Mouse (Mus musculus) neural tube, embryonic 13.5 days (tissue): ENCODE measurements around the gene Isca1. TPM values are rescaled to one million over a fixed set of nuclear protein-coding genes. Genes with fewer than 3 reads are reported as not detected.

Experiments
- ATAC-seq: fragments of 200-750 bp; cut with Nextera tagmentation; 2 replicates; pipeline ENCODE4 v1.8.0; 2017; ENCODE audit warnings: low read depth, mild to moderate bottlenecking, moderate TSS enrichment, moderate library complexity
- H3K27ac ChIP-seq: fragments of 300-500 bp; sonication (generic); replicated peaks from 2 replicates; pipeline ENCODE4 v1.5.1; 2015; ENCODE audit warnings: moderate library complexity, mild to moderate bottlenecking, inconsistent platforms
- H3K27me3 ChIP-seq: fragments of 300-500 bp; sonication (generic); 2 replicates; pipeline ENCODE4 v1.6.1; 2015; ENCODE audit warnings: mild to moderate bottlenecking, inconsistent platforms
- H3K36me3 ChIP-seq: fragments of 300-500 bp; sonication (generic); 2 replicates; pipeline ENCODE4 v1.6.1; 2015; ENCODE audit warnings: mild to moderate bottlenecking, inconsistent platforms
- H3K4me1 ChIP-seq: fragments of 300-500 bp; sonication (generic); replicated peaks from 2 replicates; pipeline ENCODE4 v1.6.1; 2015; ENCODE audit warnings: inconsistent platforms
- H3K4me2 ChIP-seq: fragments of 300-500 bp; sonication (generic); 2 replicates; pipeline ENCODE4 v1.6.1; 2015; ENCODE audit warnings: inconsistent platforms, mild to moderate bottlenecking, moderate library complexity
- H3K4me3 ChIP-seq: fragments of 300-500 bp; sonication (generic); 2 replicates; pipeline ENCODE4 v1.5.1; 2015; ENCODE audit warnings: mild to moderate bottlenecking, inconsistent platforms
- H3K9ac ChIP-seq: fragments of 300-500 bp; sonication (generic); 2 replicates; pipeline ENCODE4 v1.6.1; 2015; ENCODE audit warnings: moderate library complexity, mild to moderate bottlenecking, inconsistent platforms
- H3K9me3 ChIP-seq: fragments of 300-500 bp; sonication (generic); 2 replicates; pipeline ENCODE4 v1.6.1; 2016; ENCODE audit warnings: inconsistent platforms
- WGBS: fragments of 180-500 bp; shearing (Covaris S2); methylation state at CpG from one replicate; pipeline ENCODE4 v1.1.7; 2015; 5-methylcytosine and 5-hydroxymethylcytosine counted together
- polyA plus RNA-seq: library from polyadenylated mRNA; unstranded; fragments of >200 nt; fragmentation: Nextera tagmentation; extraction: Ambion mirVana; gene quantifications from 2 replicates; pipeline ENCODE4 v1.2.1, GENCODE M21; 2015

Gene Isca1
- polyA plus RNA-seq, 1 experiment from 2014 or later, result 154 TPM

DNA sequence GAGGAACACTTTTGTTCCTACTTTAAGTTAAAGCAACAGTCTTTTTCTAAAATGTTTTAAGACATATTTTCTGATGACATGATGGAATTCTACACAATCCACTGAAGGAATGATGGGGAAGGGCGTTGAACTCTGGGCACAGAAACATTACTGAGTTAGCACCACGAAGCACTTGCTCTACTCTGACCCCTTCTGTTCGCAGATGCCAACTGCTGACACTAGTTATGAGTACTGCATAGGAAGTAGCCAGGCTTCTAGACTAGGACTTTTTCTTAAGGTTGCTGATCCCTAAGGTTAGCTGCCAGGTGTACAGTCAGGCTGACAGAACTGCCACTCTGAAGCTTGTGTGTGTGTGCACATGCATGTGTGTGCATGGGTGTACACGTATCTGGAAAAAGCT, 9.6 kb upstream of the Isca1 start:
- H3K4me3 ChIP-seq, result no peak overlapping the region
- H3K9ac ChIP-seq, result no peak overlapping the region
- H3K4me2 ChIP-seq, result no peak overlapping the region
- H3K27me3 ChIP-seq, result no peaks in the 10 kb centered on the region
- peaks cover 95% of the 10 kb centered on the region for H3K36me3 ChIP-seq
- 87% methylated on average over 4 of the region's 4 CpGs for WGBS
- no peak for ATAC-seq
- H3K4me1 ChIP-seq, result no peaks in the 10 kb centered on the region
- no peaks in the 10 kb centered on the region for H3K9me3 ChIP-seq
- H3K27ac ChIP-seq, result no peak overlapping the region

GRCm38 (mm10) chr13:59775168-59775567, 5.6 kb upstream of the Isca1 start:
- H3K36me3 ChIP-seq, result peaks cover 76% of the 10 kb centered on the region
- no peak overlapping the region for H3K4me2 ChIP-seq
- H3K9ac ChIP-seq, result no peak overlapping the region
- 89% methylated on average over 3 of the region's 3 CpGs for WGBS
- no peak for ATAC-seq
- no peak overlapping the region for H3K4me3 ChIP-seq
- H3K27ac ChIP-seq, result no peak overlapping the region
- H3K27me3 ChIP-seq, result no peaks in the 10 kb centered on the region
- peaks cover 13% of the 10 kb centered on the region for H3K4me1 ChIP-seq
- no peaks in the 10 kb centered on the region for H3K9me3 ChIP-seq

- 72% methylated on average over 9 of the region's 9 CpGs for WGBS
- Histone ChIP-seq H3K4me3 (no peak overlapping the region), H3K36me3 (peaks cover 38% of the 10 kb centered on the region), H3K27me3 (no peaks in the 10 kb centered on the region), H3K9ac (peak overlapping the region; percentile 79), H3K27ac (peak overlapping the region; percentile 98), H3K9me3 (no peaks in the 10 kb centered on the region), H3K4me1 (peaks cover 41% of the 10 kb centered on the region), H3K4me2 (peak overlapping the region; percentile 65; the same call in 1 of the 2 replicates)
- no peak for ATAC-seq
Measured at GRCm38 (mm10) chr13:59771257-59771656, 1.6 kb upstream of the Isca1 start.

DNA sequence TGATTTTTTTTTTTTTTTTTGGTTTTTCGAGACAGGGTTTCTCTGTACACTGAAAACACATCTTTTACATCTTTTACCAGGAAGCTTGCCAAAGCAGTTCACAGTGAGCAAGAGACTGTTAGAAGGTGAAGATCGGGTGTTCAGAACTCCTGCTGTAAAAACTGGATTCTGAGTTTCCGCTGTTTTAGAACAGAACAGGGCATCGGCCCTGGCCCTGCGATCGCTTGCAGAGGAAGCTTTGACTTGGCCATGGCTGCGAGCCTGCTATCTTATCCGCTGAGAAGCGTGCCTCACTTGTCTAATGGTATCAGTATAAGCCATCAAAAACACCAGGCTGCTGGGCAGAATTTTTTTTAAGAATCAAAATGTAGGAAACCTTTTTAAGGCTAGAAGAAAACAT, 1.2 kb upstream of the Isca1 start:
- Histone ChIP-seq H3K4me2 (peak overlapping the region; percentile 65), H3K36me3 (peaks cover 34% of the 10 kb centered on the region), H3K27ac (peak overlapping the region; percentile 98), H3K9me3 (no peaks in the 10 kb centered on the region), H3K9ac (peak overlapping the region; percentile 79), H3K4me3 (peak overlapping the region; percentile 89), H3K4me1 (peaks cover 45% of the 10 kb centered on the region), H3K27me3 (no peaks in the 10 kb centered on the region)
- ATAC-seq, result no peak
- 75% methylated on average over 9 of the region's 9 CpGs for WGBS

DNA sequence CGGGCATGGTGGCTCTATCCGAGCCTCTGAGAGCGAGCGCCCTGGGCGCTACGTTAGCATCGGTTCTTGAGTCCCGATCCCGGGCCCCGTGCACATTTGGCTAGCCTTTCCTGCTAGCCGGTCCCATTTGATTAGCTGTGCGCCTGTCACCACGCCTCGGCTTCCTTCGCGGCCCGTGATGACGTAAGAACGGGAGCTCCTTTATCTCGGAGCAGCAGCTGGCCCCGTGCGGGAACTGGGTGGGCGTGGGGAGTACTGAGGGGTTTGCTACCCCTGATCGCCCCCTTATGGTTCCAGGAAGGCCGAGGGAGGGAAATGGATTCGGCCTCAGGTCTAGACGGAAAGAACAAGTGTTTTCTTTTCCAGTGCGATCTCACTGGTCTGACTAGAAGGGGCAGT, 553 bp upstream of the Isca1 start:
- H3K27ac ChIP-seq, result peak overlapping the region; percentile 98
- ATAC-seq, result peak; percentile 94
- H3K27me3 ChIP-seq, result no peaks in the 10 kb centered on the region
- no peaks in the 10 kb centered on the region for H3K9me3 ChIP-seq
- H3K36me3 ChIP-seq, result peaks cover 28% of the 10 kb centered on the region
- H3K4me1 ChIP-seq, result peaks cover 48% of the 10 kb centered on the region
- H3K9ac ChIP-seq, result peak overlapping the region; percentile 79
- WGBS, result under 1% methylated on average over 28 of the region's 28 CpGs
- H3K4me2 ChIP-seq, result peak overlapping the region; percentile 65
- peak overlapping the region; percentile 89 for H3K4me3 ChIP-seq

DNA sequence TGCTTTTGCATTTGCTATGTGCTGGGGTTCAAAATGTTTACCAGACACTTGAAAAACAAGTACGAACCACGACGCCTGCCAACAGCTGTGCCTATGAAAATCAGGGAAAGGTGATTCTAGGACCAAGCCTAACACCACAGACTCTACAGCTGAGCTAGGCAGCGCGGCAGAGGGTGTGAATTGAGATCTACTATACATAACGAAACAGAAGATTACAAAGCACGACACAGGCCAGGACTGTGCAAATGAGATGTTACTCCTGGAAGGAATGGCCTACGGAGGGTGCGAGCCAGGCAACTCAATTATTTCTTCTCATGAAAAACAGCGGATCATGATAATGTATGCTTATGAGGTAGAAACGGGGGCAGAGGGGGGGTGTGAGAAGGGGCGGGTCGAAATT, 1.1 kb downstream of the Isca1 start:
- Histone ChIP-seq H3K4me1 (peaks cover 48% of the 10 kb centered on the region), H3K9me3 (no peaks in the 10 kb centered on the region), H3K27me3 (no peaks in the 10 kb centered on the region), H3K9ac (peak overlapping the region; percentile 88), H3K4me3 (peak overlapping the region; percentile 89), H3K36me3 (peaks cover 16% of the 10 kb centered on the region), H3K4me2 (peak overlapping the region; percentile 65), H3K27ac (no peak overlapping the region)
- ATAC-seq, result no peak
- WGBS, result 41% methylated on average over 13 of the region's 13 CpGs

GRCm38 (mm10) chr13:59766786-59767515, 2.7 kb downstream of the Isca1 start:
- no peak for ATAC-seq
- Histone ChIP-seq H3K4me1 (peaks cover 48% of the 10 kb centered on the region), H3K27me3 (no peaks in the 10 kb centered on the region), H3K9me3 (no peaks in the 10 kb centered on the region), H3K27ac (no peak overlapping the region), H3K4me3 (0 out of 2 replicates have a peak overlapping the region, but pooled peaks have one; percentile 2), H3K4me2 (peak overlapping the region; percentile 20), H3K9ac (peak overlapping the region; percentile 26; the same call in 1 of the 2 replicates), H3K36me3 (peaks cover 11% of the 10 kb centered on the region)
- 67% methylated on average over 11 of the region's 11 CpGs for WGBS

- no peaks in the 10 kb centered on the region for H3K9me3 ChIP-seq
- no peaks in the 10 kb centered on the region for H3K27me3 ChIP-seq
- H3K36me3 ChIP-seq, result peaks cover 51% of the 10 kb centered on the region
- no peak overlapping the region for H3K4me2 ChIP-seq
- 95% methylated on average over 7 of the region's 7 CpGs for WGBS
- ATAC-seq, result no peak
- no peak overlapping the region for H3K9ac ChIP-seq
- no peak overlapping the region for H3K4me3 ChIP-seq
- H3K27ac ChIP-seq, result no peak overlapping the region
- H3K4me1 ChIP-seq, result peaks cover 23% of the 10 kb centered on the region
Measured at GRCm38 (mm10) chr13:59762791-59763190, 6.8 kb downstream of the Isca1 start.

- Histone ChIP-seq H3K9me3 (no peaks in the 10 kb centered on the region), H3K27ac (no peak overlapping the region), H3K27me3 (no peaks in the 10 kb centered on the region), H3K4me1 (no peaks in the 10 kb centered on the region), H3K4me2 (no peak overlapping the region), H3K36me3 (peaks cover 72% of the 10 kb centered on the region), H3K4me3 (no peak overlapping the region), H3K9ac (no peak overlapping the region)
- 96% methylated on average over 7 of the region's 7 CpGs for WGBS
- ATAC-seq, result no peak
Measured at GRCm38 (mm10) chr13:59756906-59757305, 12.7 kb downstream of the Isca1 start.

DNA sequence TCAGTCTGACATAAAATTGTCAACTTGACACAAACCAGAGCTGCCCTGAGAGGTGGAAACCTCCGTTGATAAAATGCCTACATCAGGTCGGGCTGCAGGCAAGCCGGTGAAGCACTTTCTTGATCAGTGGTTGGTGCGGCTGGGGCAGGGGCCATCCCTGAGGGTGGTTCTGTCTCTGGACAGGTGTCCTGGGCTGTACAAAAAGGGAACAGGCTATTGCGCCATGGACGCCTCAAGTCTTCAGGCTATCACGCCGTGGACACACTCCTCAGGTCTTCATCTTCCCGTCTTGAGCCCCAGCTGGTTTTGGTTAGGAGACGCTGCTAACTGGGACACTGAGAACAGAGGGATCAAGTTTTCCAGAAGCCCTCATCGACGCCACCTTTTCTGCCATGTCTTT, 19.3 kb downstream of the Isca1 start:
- no peak overlapping the region for H3K27ac ChIP-seq
- no peak for ATAC-seq
- 89% methylated on average over 12 of the region's 12 CpGs for WGBS
- H3K36me3 ChIP-seq, result peaks cover 13% of the 10 kb centered on the region
- no peak overlapping the region for H3K4me2 ChIP-seq
- H3K9me3 ChIP-seq, result no peaks in the 10 kb centered on the region
- H3K9ac ChIP-seq, result no peak overlapping the region
- H3K4me1 ChIP-seq, result no peaks in the 10 kb centered on the region
- H3K27me3 ChIP-seq, result no peaks in the 10 kb centered on the region
- no peak overlapping the region for H3K4me3 ChIP-seq

DNA sequence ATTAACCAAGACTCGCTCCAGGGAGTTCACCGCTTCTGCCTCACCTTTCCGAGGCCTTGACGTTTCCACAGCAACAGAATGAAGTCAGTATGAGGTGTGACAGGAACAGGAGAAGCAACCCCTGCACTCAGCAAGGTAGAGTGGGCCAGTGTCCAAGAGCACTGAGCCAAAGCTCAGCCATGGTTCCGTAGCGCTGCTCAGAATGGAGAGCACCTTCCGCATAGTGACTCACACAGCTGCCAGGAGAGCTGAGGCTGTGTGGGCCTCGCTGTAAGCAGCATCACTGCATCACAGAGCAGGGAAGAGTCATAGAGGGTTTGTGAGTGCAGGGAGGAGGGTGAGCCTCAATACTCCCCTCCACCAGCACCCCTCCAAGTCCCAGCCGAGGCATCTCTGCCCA, 22.9 kb downstream of the Isca1 start, which contains the start of gene 1700014D04Rik:
Gene 1700014D04Rik, minus strand, starts transcription at position 42 of the 400 bp plus-strand sequence.
- ATAC-seq, result no peak
- 82% methylated on average over 9 of the region's 9 CpGs for WGBS
- Histone ChIP-seq H3K9ac (no peak within 1 kb of the TSS), H3K4me2 (no peak within 1 kb of the TSS), H3K27me3 (no peaks in the 10 kb centered on the region), H3K36me3 (no peaks in the 10 kb centered on the region), H3K4me3 (no peak within 1 kb of the TSS), H3K4me1 (no peaks in the 10 kb centered on the region), H3K27ac (no peak within 1 kb of the TSS), H3K9me3 (no peaks in the 10 kb centered on the region)

DNA sequence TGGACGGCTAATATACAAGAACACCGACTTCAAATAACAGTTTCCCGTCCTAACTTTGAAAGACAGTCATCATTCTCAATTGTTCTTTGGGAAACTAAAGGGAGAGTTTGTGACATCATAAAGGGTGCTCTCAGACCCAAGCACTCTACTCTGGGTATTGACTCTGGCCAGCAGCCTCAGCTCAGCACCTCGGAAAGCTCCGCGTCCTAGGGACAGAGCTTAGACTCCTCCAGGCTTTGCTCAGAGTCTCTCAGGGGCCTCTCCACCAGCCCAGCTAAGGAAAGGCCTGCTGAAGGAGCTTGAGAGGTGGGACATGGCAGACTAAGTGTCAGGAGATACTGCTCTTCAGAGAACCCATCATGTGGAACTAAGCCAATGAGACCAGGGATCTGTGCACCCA, 23.4 kb downstream of the Isca1 start:
- no peak overlapping the region for H3K4me2 ChIP-seq
- H3K9ac ChIP-seq, result no peak overlapping the region
- no peaks in the 10 kb centered on the region for H3K9me3 ChIP-seq
- no peaks in the 10 kb centered on the region for H3K27me3 ChIP-seq
- H3K4me1 ChIP-seq, result no peaks in the 10 kb centered on the region
- WGBS, result 72% methylated on average over 6 of the region's 6 CpGs
- no peak overlapping the region for H3K4me3 ChIP-seq
- no peaks in the 10 kb centered on the region for H3K36me3 ChIP-seq
- H3K27ac ChIP-seq, result no peak overlapping the region
- no peak for ATAC-seq

- no peak for ATAC-seq
- H3K4me1 ChIP-seq, result no peaks in the 10 kb centered on the region
- no peaks in the 10 kb centered on the region for H3K9me3 ChIP-seq
- no peak overlapping the region for H3K4me2 ChIP-seq
- H3K9ac ChIP-seq, result no peak overlapping the region
- H3K27ac ChIP-seq, result no peak overlapping the region
- H3K27me3 ChIP-seq, result no peaks in the 10 kb centered on the region
- no peaks in the 10 kb centered on the region for H3K36me3 ChIP-seq
- no peak overlapping the region for H3K4me3 ChIP-seq
- WGBS, result 90% methylated on average over 6 of the region's 6 CpGs
Measured at GRCm38 (mm10) chr13:59745462-59745861, 24.1 kb downstream of the Isca1 start.
